Mouse (Mus musculus) mouse trophoblast stem cell (cell line): Measurements from ENCODE around the gene Ptov1.

Experiments
- in situ Hi-C, 2 experiments: fragments of 300-500 bp; cut with MseI, MboI; formaldehyde crosslinking; loops; 2 replicates in 1 of 2; 3 replicates in 1 of 2; pipeline ENCODE4 v1.15.1; 2025

Ptov1 gene

GRCm38 (mm10) chr7:44859896-44860295 is 9.7 kb downstream of the Ptov1 start:
- in situ Hi-C loops = no loop called here

DNA sequence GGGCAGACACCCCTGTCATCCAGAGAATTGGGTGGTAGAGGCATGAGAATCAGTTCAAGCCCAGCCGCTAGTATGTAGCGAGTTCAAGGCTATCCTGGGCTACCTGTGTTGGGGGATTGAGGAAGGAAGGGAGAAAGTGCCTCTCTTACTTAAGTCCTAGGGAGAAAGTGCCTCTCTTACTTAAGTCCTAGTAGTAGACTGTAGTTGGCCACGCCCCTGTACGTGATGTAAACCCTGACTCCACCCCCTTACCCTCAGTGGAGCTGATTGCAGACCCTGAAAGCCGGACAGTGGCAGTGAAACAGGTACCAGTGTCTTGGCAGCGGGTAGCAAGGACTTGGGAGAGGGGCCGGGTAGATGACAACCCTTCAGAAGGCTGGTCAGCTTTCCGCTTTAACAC is 11.7 kb downstream of the Ptov1 start:
- in situ Hi-C loops = no loop called here

GRCm38 (mm10) chr7:44857042-44857552 is 12.5 kb downstream of the Ptov1 start, which contains the start of gene Pnkp:
Gene Pnkp (plus strand): TSS chr7:44857139.
- in situ Hi-C loops = no loop called here

DNA sequence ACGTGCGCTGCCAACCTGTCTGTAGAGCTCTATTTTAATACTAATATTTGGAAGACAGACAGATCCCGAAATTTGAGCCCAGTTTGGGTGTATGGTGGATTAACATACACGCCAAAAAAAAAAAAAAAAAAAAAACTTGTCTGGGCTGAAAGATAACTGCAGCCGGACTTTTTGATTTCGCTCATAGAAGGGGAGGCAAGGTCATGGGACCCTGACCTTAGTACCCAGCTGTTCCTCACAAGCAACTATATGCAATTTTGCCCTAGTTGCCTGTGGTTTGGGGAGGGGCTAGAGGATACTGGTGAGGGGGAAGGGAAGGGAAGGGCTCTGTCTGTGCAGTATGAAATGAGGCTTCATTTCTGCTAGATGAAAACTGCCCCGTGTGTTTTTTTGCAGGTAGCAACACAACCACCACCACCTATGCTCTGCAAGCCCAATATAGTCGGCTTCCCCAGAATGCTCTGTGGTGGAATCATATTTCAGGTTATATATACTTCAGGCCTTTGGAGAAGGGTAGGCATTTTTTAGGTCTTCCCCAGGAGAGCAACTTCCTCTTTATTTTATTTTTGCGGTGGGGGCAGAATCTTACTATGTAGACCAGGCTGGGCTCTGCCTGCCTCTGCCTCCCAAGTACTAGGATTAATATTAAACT is 13.2 kb downstream of the Ptov1 start:
- in situ Hi-C loops = no loop called here

- in situ Hi-C loops = no loop called here
Measured at GRCm38 (mm10) chr7:44855036-44855435, 14.6 kb downstream of the Ptov1 start.

GRCm38 (mm10) chr7:44854356-44855031 is 15.1 kb downstream of the Ptov1 start:
- in situ Hi-C loops = no loop called here

GRCm38 (mm10) chr7:44853596-44854355 is 15.8 kb downstream of the Ptov1 start:
- in situ Hi-C loops = no loop called here

GRCm38 (mm10) chr7:44853065-44853464 is 16.5 kb downstream of the Ptov1 start:
- in situ Hi-C loops = no loop called here

- in situ Hi-C loops = no loop called here
Measured at GRCm38 (mm10) chr7:44852259-44853027, 17.1 kb downstream of the Ptov1 start.

DNA sequence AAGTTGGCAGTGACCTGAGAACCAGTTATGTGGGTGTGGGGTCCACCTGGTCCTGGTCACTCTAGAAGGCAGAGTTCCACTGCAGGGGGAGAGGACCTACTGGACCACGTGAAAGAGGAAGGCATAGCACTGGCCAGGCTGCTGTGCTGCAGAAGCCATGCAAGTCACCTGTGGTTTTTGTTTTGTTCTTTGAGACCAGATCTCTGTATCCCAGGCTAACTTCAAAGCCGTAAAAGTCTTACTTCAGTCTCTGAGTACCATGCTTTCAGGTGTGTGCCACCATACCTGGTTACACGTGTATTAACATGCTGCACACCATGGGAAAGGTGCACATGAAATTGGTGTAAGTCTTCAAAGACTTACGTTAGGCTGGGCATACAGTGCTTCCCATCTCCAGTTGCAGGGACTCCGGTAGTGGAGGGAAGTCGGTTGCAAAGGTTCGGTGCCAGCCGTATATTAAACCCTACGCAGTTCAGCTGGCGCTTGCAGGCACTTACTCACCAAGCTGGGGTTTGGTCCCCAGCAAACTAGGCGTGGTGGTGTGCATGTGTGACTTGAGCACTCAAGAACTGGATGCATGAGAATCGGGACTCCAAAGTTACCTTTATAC is 17.9 kb downstream of the Ptov1 start:
- in situ Hi-C loops = no loop called here

GRCm38 (mm10) chr7:44850789-44851624 is 18.6 kb downstream of the Ptov1 start:
- in situ Hi-C loops = no loop called here

DNA sequence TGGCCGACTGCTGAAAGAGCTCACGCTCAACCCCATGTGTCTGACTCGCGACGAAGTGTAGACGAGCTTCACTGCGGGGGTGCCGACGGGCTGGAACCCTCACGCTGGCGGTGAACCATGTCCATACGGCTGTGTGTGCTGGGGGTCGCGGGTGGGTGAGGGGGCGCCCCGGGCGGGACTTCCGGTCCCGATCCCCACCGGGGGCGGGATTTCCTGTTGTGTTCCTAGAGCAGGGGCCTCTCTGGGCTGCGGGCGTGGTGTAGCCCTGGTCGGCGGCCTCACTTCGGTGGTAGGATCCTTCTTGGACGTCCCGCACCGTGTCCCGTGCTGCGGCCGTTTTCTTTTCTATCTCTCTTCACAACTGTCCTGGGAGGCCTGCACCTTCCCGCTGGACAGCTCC is 19.4 kb downstream of the Ptov1 start:
- in situ Hi-C loops = no loop called here

- in situ Hi-C loops = no loop called here
Measured at GRCm38 (mm10) chr7:44849416-44850111, 20.0 kb downstream of the Ptov1 start.

- in situ Hi-C loops = no loop called here
Measured at GRCm38 (mm10) chr7:44848561-44849415, 20.8 kb downstream of the Ptov1 start, which contains the start of the genes Akt1s1 and Tbc1d17. Gene Akt1s1 (plus strand): TSS chr7:44848991. Gene Tbc1d17 (minus strand): TSS chr7:44849079.

DNA sequence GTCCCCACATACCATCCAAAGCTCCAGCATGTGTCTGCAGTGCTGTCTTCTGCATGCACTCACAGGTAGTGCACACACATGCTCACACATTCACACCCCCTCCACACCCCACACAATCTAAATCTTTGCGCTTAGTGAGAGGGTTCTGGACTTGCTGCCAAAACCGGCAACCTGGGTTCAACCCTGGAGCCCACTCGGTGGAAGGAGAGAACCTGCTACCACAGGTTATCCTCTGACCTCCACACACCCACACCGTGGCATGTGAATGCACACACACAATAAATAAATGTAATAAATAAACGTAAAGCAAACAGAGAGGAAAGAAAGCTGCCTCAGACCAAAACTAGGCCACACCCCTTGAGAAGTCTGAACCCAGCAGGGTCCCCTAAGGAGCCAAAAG is 21.8 kb downstream of the Ptov1 start:
- in situ Hi-C loops = no loop called here

DNA sequence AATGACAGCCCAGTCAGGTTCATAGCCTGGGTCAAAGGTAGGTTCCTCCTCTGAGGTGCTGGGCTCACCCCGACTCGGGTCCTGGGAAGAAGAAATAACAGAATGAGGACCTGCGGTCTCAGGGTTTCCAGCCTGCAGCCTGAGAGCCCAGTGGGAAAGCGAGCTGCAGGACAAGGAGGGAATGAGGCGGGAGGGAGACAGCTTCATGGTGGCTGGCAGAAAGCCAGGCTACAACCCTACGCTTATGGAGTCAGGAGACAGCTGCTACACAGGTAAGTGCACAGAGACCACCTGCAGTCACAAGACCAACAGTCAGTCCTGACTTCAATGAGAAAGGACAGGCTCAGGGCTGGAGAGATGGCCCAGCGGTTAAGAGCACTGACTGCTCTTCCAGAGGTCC is 22.8 kb downstream of the Ptov1 start:
- in situ Hi-C loops = no loop called here

DNA sequence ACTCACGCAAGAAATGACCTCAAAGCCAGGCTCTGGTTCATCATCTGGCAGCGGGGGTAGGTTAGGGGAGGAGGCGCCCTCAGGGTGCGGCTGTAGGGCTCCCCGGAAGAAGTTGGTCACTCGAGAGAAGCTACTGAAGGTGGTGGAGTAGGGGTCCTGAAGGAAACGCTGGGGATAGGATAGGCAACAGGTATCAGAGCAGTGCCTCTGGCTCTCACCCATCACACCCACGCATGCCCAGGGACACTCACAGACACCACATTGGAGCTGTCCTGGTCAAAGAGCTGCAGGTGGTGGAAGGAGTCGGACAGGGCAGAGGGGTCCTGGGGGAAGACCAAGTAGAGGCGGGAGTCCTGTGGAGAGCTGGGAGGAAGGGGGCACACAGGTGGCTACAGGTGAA is 24.6 kb downstream of the Ptov1 start:
- in situ Hi-C loops = no loop called here

- in situ Hi-C loops = no loop called here
Measured at GRCm38 (mm10) chr7:44841825-44842463, 27.6 kb downstream of the Ptov1 start.
